Mouse (Mus musculus): ENCODE data around the gene Ramp1. TPM values are rescaled to one million over a fixed set of nuclear protein-coding genes. Genes with fewer than 3 reads are reported as not detected.

Ramp1 gene
- total and polyA plus RNA-seq, 2 experiments from 2014 or later, result 44.1 to 46.8 TPM

- Histone ChIP-seq H3K4me3 (ENCODE audit: low read length) (no peak overlapping the region), H3K9me3 (ENCODE audit: low read length) (no peaks in the 10 kb centered on the region), H3K27ac (no peak overlapping the region), H3K9ac (replicated peaks; ENCODE audit: low read length) (no peak overlapping the region), H3K36me3 (ENCODE audit: insufficient read depth, low read length) (no peaks in the 10 kb centered on the region), H3K4me1 (ENCODE audit: insufficient read depth, low read length) (no peaks in the 10 kb centered on the region), H3K4me2 (ENCODE audit: low read depth, low read length) (no peak overlapping the region), H3K27me3 (ENCODE audit: insufficient read depth, low read length) (no peaks in the 10 kb centered on the region)
- WGBS, result 93% methylated on average over 4 of the region's 4 CpGs
- TF ChIP-seq CTCF (IDR thresholded peaks at IDR 0.05; ENCODE audit: low read depth), result no peak
- ATAC-seq (no peak), DNase-seq (ENCODE audit: low spot score) (no peak)
These were observed 14.1 kb downstream of the Ramp1 start for GRCm38 (mm10) chr1:91193680-91194079.

GRCm38 (mm10) chr1:91199793-91200192, 20.2 kb downstream of the Ramp1 start:
- 69% methylated on average over 10 of the region's 10 CpGs for WGBS
- Histone ChIP-seq H3K9me3 (ENCODE audit: low read length) (no peaks in the 10 kb centered on the region), H3K9ac (replicated peaks; ENCODE audit: low read length) (no peak overlapping the region), H3K4me2 (ENCODE audit: low read depth, low read length) (no peak overlapping the region), H3K4me3 (ENCODE audit: low read length) (no peak overlapping the region), H3K27ac (no peak overlapping the region), H3K36me3 (ENCODE audit: insufficient read depth, low read length) (no peaks in the 10 kb centered on the region), H3K27me3 (ENCODE audit: insufficient read depth, low read length) (no peaks in the 10 kb centered on the region), H3K4me1 (ENCODE audit: insufficient read depth, low read length) (no peaks in the 10 kb centered on the region)
- no peak for TF ChIP-seq CTCF (IDR thresholded peaks at IDR 0.05; ENCODE audit: low read depth)
- no peak for ATAC-seq
- DNase-seq (ENCODE audit: low spot score), result no peak

- no peak for DNase-seq (ENCODE audit: low spot score)
- H3K4me3 ChIP-seq (ENCODE audit: low read length), result no peak overlapping the region
- no peak for ATAC-seq
- H3K27ac ChIP-seq, result no peak overlapping the region
- no peak for TF ChIP-seq CTCF (IDR thresholded peaks at IDR 0.05; ENCODE audit: low read depth)
- no peak overlapping the region for H3K9ac ChIP-seq (replicated peaks; ENCODE audit: low read length)
- 0 out of 2 replicates have a peak, but pooled peaks cover 5% of the 10 kb centered on the region for H3K4me1 ChIP-seq (ENCODE audit: insufficient read depth, low read length)
- WGBS, result 46% methylated on average over 3 of the region's 3 CpGs
- H3K9me3 ChIP-seq (ENCODE audit: low read length), result no peaks in the 10 kb centered on the region
- no peaks in the 10 kb centered on the region for H3K36me3 ChIP-seq (ENCODE audit: insufficient read depth, low read length)
- H3K27me3 ChIP-seq (ENCODE audit: insufficient read depth, low read length), result no peaks in the 10 kb centered on the region
- H3K4me2 ChIP-seq (ENCODE audit: low read depth, low read length), result no peak overlapping the region
These were observed 21.5 kb downstream of the Ramp1 start for GRCm38 (mm10) chr1:91201122-91201521.

GRCm38 (mm10) chr1:91204221-91204765, 24.7 kb downstream of the Ramp1 start:
- DNase-seq (ENCODE audit: low spot score) (no peak), ATAC-seq (no peak)
- 84% methylated on average over 5 of the region's 5 CpGs for WGBS
- Histone ChIP-seq H3K4me1 (ENCODE audit: insufficient read depth, low read length) (0 out of 2 replicates have a peak, but pooled peaks cover 14% of the 10 kb centered on the region), H3K27ac (no peak overlapping the region), H3K9me3 (ENCODE audit: low read length) (no peaks in the 10 kb centered on the region), H3K9ac (replicated peaks; ENCODE audit: low read length) (no peak overlapping the region), H3K36me3 (ENCODE audit: insufficient read depth, low read length) (no peaks in the 10 kb centered on the region), H3K4me3 (ENCODE audit: low read length) (no peak overlapping the region), H3K27me3 (ENCODE audit: insufficient read depth, low read length) (no peaks in the 10 kb centered on the region), H3K4me2 (ENCODE audit: low read depth, low read length) (no peak overlapping the region)
- TF ChIP-seq CTCF (IDR thresholded peaks at IDR 0.05; ENCODE audit: low read depth), result no peak

- DNase-seq (ENCODE audit: low spot score) (no peak), ATAC-seq (no peak)
- no peak overlapping the region for H3K4me3 ChIP-seq (ENCODE audit: low read length)
These were observed 26.0 kb downstream of the Ramp1 start for GRCm38 (mm10) chr1:91205651-91206050.

GRCm38 (mm10) chr1:91206336-91206735, 26.7 kb downstream of the Ramp1 start:
- Histone ChIP-seq H3K27me3 (ENCODE audit: insufficient read depth, low read length) (no peaks in the 10 kb centered on the region), H3K9ac (replicated peaks; ENCODE audit: low read length) (no peak overlapping the region), H3K36me3 (ENCODE audit: insufficient read depth, low read length) (no peaks in the 10 kb centered on the region), H3K27ac (no peak overlapping the region), H3K9me3 (ENCODE audit: low read length) (no peaks in the 10 kb centered on the region), H3K4me2 (ENCODE audit: low read depth, low read length) (no peak overlapping the region), H3K4me3 (ENCODE audit: low read length) (no peak overlapping the region), H3K4me1 (ENCODE audit: insufficient read depth, low read length) (peaks cover 24% of the 10 kb centered on the region)
- WGBS, result 65% methylated on average over 8 of the region's 8 CpGs
- ATAC-seq (no peak), DNase-seq (ENCODE audit: low spot score) (peak; percentile 33)
- no peak for TF ChIP-seq CTCF (IDR thresholded peaks at IDR 0.05; ENCODE audit: low read depth)

More at GRCm38 (mm10) chr1:91205651-91206050, 26.0 kb downstream of the Ramp1 start:
- 80% methylated on average over 6 of the region's 6 CpGs for WGBS
- no peak for TF ChIP-seq CTCF (IDR thresholded peaks at IDR 0.05; ENCODE audit: low read depth)
- Histone ChIP-seq H3K4me2 (ENCODE audit: low read depth, low read length) (no peak overlapping the region), H3K27me3 (ENCODE audit: insufficient read depth, low read length) (no peaks in the 10 kb centered on the region), H3K4me1 (ENCODE audit: insufficient read depth, low read length) (peaks cover 19% of the 10 kb centered on the region; the same call in 1 of the 2 replicates), H3K9me3 (ENCODE audit: low read length) (no peaks in the 10 kb centered on the region), H3K36me3 (ENCODE audit: insufficient read depth, low read length) (no peaks in the 10 kb centered on the region), H3K9ac (replicated peaks; ENCODE audit: low read length) (no peak overlapping the region), H3K27ac (no peak overlapping the region)

- WGBS, result 43% methylated on average over 5 of the region's 5 CpGs
- no peak overlapping the region for H3K27ac ChIP-seq
- H3K4me2 ChIP-seq (ENCODE audit: low read depth, low read length), result no peak overlapping the region
- peaks cover 28% of the 10 kb centered on the region for H3K4me1 ChIP-seq (ENCODE audit: insufficient read depth, low read length)
- no peak overlapping the region for H3K4me3 ChIP-seq (ENCODE audit: low read length)
- no peak for TF ChIP-seq CTCF (IDR thresholded peaks at IDR 0.05; ENCODE audit: low read depth)
- ATAC-seq, result no peak
- H3K9me3 ChIP-seq (ENCODE audit: low read length), result no peaks in the 10 kb centered on the region
- no peak overlapping the region for H3K9ac ChIP-seq (replicated peaks; ENCODE audit: low read length)
- H3K27me3 ChIP-seq (ENCODE audit: insufficient read depth, low read length), result no peaks in the 10 kb centered on the region
- H3K36me3 ChIP-seq (ENCODE audit: insufficient read depth, low read length), result no peaks in the 10 kb centered on the region
- no peak for DNase-seq (ENCODE audit: low spot score)
These were observed 27.3 kb downstream of the Ramp1 start for GRCm38 (mm10) chr1:91206873-91207272.
